14 mouse cellular contexts compared by ENCODE assay signal in the genomic region with DNA sequence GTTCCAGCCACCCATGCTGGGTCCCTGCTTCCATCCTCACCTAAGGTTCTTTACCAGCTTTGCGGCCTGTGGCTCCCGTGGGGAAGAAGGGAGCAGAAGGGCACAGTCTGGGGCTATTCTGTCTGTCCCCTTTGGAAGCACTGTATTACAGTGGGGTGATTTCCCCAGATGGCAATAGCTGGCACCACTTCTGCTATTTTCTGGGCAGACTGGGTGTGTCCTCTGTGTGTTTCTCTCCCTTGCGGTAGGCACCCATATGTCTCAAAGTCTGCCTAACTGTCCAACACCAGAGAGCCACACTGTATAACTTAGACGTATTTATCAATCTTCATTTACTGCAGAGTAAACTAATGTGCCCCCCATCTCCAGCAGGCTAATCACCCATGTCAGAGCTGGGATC.
A peak's percentile ranks its signal among the peaks of the same experiment; 100 is the strongest.
DNase-seq lines count a peak whose midpoint lies in the region; ATAC-seq and TF ChIP-seq lines count a peak whose summit lies in the region.
"Had no signal": no experiment of that assay in that cellular context is flagged by ENCODE, and none has a peak within 500 bp of the region (broad histone marks: within the 10 kb centered on the region; RNA-seq: fewer than 3 reads in every experiment).

No protein-coding gene starts in this region.

- no peak overlapping the region for H3K4me3 ChIP-seq in lung, adult 2 months (replicated peaks; ENCODE audit: extremely low read depth, low read depth, low read length)
- no peak overlapping the region for H3K4me3 ChIP-seq in limb, embryonic 10.5 days
- H3K4me3 ChIP-seq in thymus, adult 2 months (ENCODE audit: control insufficient read depth, insufficient read depth, low read length), result no peak overlapping the region
- H3K4me3 ChIP-seq: embryonic facial prominence, embryonic 12.5 days; limb, embryonic 13.5 days; neural tube, embryonic 13.5 days had no signal

- peak; percentile 98 for ATAC-seq in common myeloid progenitor, adult 5-6 weeks (replicated peaks; ENCODE audit: low read depth, poor library complexity, severe bottlenecking)
- peak; percentile 95 for ATAC-seq in neutrophil, adult 5-6 weeks (ENCODE audit: extremely low read depth, insufficient number of reproducible peaks, low FRiP score, poor library complexity, severe bottlenecking)
- ATAC-seq: intestine, embryonic 16.5 days had no signal

- 86% methylated on average over 4 of the region's 4 CpGs for WGBS in lung, adult 2 months
- WGBS in limb, embryonic 10.5 days, result 96% methylated on average over 4 of the region's 4 CpGs
- WGBS in thymus, adult 2 months, result 72% methylated on average over 4 of the region's 4 CpGs

- TF ChIP-seq CTCF in lung, adult 2 months (IDR thresholded peaks at IDR 0.05; ENCODE audit: insufficient read depth, low read length), result no peak
- TF ChIP-seq CTCF in thymus, adult 2 months (IDR thresholded peaks at IDR 0.05; ENCODE audit: borderline replicate concordance, control insufficient read depth, extremely low read depth, insufficient read depth, low read length, poor library complexity), result no peak

- no peaks in the 10 kb centered on the region for H3K27me3 ChIP-seq in limb, embryonic 10.5 days (ENCODE audit: low read depth, poor library complexity, severe bottlenecking)
- H3K27me3 ChIP-seq in thymus, adult 2 months (ENCODE audit: control insufficient read depth, insufficient read depth, low read length), result no peaks in the 10 kb centered on the region
- H3K27me3 ChIP-seq: embryonic facial prominence, embryonic 12.5 days; limb, embryonic 13.5 days; neural tube, embryonic 13.5 days had no signal

- H3K4me1 ChIP-seq in lung, adult 2 months (ENCODE audit: control insufficient read depth, insufficient read depth, low read length), result no peaks in the 10 kb centered on the region
- peaks cover 18% of the 10 kb centered on the region for H3K4me1 ChIP-seq in limb, embryonic 10.5 days
- peaks cover 6% of the 10 kb centered on the region for H3K4me1 ChIP-seq in thymus, adult 2 months (replicated peaks; ENCODE audit: control insufficient read depth, insufficient read depth, low read length)

- intact Hi-C loops in gastrocnemius, postnatal 36 days (cut with DNase I), result no loop called here

- peak; percentile 37 to 39 for DNase-seq in lung, adult 18-20 months
- no peak for DNase-seq in lung, adult 2 months
- peak; percentile 21 for DNase-seq in limb, embryonic 10.5 days (ENCODE audit: low spot score)
- no peak for DNase-seq in gastrocnemius, postnatal 36 days
- no peak for DNase-seq in thymus, adult 2 months
- DNase-seq: adrenal gland, postnatal 14 days; cerebellum, adult 11 months; right cerebral cortex, postnatal 14 days had no signal

- H3K9me3 ChIP-seq in limb, embryonic 10.5 days (replicated peaks), result no peaks in the 10 kb centered on the region
- H3K9me3 ChIP-seq: embryonic facial prominence, embryonic 12.5 days; limb, embryonic 13.5 days; neural tube, embryonic 13.5 days had no signal

- no peak for TF ChIP-seq POLR2A in lung, adult 2 months (IDR thresholded peaks at IDR 0.05; ENCODE audit: borderline replicate concordance, extremely low read depth, low read depth, low read length)
- no peak for TF ChIP-seq POLR2A in thymus, adult 2 months (IDR thresholded peaks at IDR 0.05; ENCODE audit: control insufficient read depth, extremely low read depth, insufficient read depth, low read length, poor library complexity)

- H3K27ac ChIP-seq in limb, embryonic 10.5 days, result no peak overlapping the region
- no peak overlapping the region for H3K27ac ChIP-seq in thymus, adult 2 months (ENCODE audit: control insufficient read depth, insufficient read depth, low read length)
- H3K27ac ChIP-seq: embryonic facial prominence, embryonic 12.5 days; limb, embryonic 13.5 days had no signal

- no peaks in the 10 kb centered on the region for H3K36me3 ChIP-seq in limb, embryonic 10.5 days
- peaks cover 27% of the 10 kb centered on the region for H3K36me3 ChIP-seq in thymus, adult 2 months (ENCODE audit: control insufficient read depth, insufficient read depth, low read length)
- H3K36me3 ChIP-seq: embryonic facial prominence, embryonic 12.5 days; limb, embryonic 13.5 days; neural tube, embryonic 13.5 days had no signal

Comparison
In these comparisons a context has a peak if more than half of its experiments do, and no peak if none do; other contexts are left out.
1. DNase-seq: peak in lung, adult 18-20 months (2 of 2) and limb, embryonic 10.5 days (single experiment); none in lung, adult 2 months (single experiment), gastrocnemius, postnatal 36 days (0 of 2) and thymus, adult 2 months (single experiment).